Mouse (Mus musculus): ENCODE measurements at regions not wholly inside any gene's neighbourhood (a gene's known extent, or its start where the extent isn't known, plus 50 kb on each side); places are given as distances from the start of the nearest gene placed in this dataset.

DNA sequence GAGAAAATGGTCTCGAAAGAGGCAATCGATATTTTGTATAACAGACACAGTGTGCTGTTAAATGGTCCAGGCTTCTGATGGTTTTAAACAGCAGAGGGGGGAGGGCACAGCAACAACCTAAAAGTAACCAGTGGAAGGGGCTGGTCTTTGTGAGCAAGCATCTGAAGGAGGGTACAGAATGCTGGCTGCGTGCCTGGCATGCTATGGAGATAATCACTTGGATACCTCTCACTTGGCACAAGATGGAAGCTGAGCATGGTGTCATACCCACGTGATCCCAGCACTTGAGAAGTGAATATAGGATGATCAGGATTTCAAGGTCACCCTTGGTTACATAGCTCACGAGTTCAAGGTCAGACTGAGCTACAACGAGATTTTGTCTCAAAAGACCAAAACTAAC is 315.9 kb upstream of the Mki67 start:
- TF ChIP-seq MYOG (IDR thresholded peaks at IDR 0.05; ENCODE audit: control insufficient read depth in 1 of 3, insufficient read depth in 1 of 3, insufficient read length in 2 of 3, low read depth in 2 of 3) (no peak), MAX (IDR thresholded peaks at IDR 0.05; ENCODE audit: low read depth) (no peak), E2F4 (IDR thresholded peaks at IDR 0.05; ENCODE audit: insufficient read depth) (no peak), TCF12 (IDR thresholded peaks at IDR 0.05; ENCODE audit: insufficient read depth, poor library complexity, severe bottlenecking) (no peak)

All from myocyte (in vitro differentiated cells).